Mouse (Mus musculus) hindbrain, embryonic 12.5 days (tissue): ENCODE results near the gene Krtap17-1. TPM values are rescaled to one million over a fixed set of nuclear protein-coding genes. Genes with fewer than 3 reads are reported as not detected.

ENCODE experiments used
- ATAC-seq: fragments of 200-750 bp; cut with Nextera tagmentation; 2 replicates; pipeline ENCODE4 v1.8.0; 2017; ENCODE audit warnings: moderate TSS enrichment; ENCODE audit not compliant: low FRiP score
- H3K27ac ChIP-seq: fragments of 300-500 bp; sonication (generic); 2 replicates; pipeline ENCODE4 v1.5.1; 2016; ENCODE audit warnings: mild to moderate bottlenecking
- H3K27me3 ChIP-seq: fragments of 300-500 bp; sonication (generic); 2 replicates; pipeline ENCODE4 v1.6.1; 2016; ENCODE audit warnings: mild to moderate bottlenecking
- H3K36me3 ChIP-seq: fragments of 300-500 bp; sonication (generic); 2 replicates; pipeline ENCODE4 v1.6.1; 2016; ENCODE audit warnings: mild to moderate bottlenecking
- H3K4me1 ChIP-seq: fragments of 300-500 bp; sonication (generic); 2 replicates; pipeline ENCODE4 v1.6.1; 2016
- H3K4me2 ChIP-seq: fragments of 300-500 bp; sonication (generic); replicated peaks from 2 replicates; pipeline ENCODE4 v1.6.1; 2016; ENCODE audit warnings: mild to moderate bottlenecking
- H3K4me3 ChIP-seq: fragments of 300-500 bp; sonication (generic); 2 replicates; pipeline ENCODE4 v1.5.1; 2016; ENCODE audit warnings: mild to moderate bottlenecking
- H3K9ac ChIP-seq: fragments of 300-500 bp; sonication (generic); 2 replicates; pipeline ENCODE4 v1.6.1; 2016; ENCODE audit warnings: mild to moderate bottlenecking, moderate library complexity
- H3K9me3 ChIP-seq: fragments of 300-500 bp; sonication (generic); replicated peaks from 2 replicates; pipeline ENCODE4 v1.6.1; 2016; ENCODE audit warnings: mild to moderate bottlenecking
- WGBS: fragments of 180-500 bp; shearing (Covaris S2); methylation state at CpG from one replicate; pipeline ENCODE4 v1.1.7; 2016; 5-methylcytosine and 5-hydroxymethylcytosine counted together
- polyA plus RNA-seq: library from polyadenylated mRNA; unstranded; fragments of >200 nt; fragmentation: Nextera tagmentation; extraction: Ambion mirVana; gene quantifications from 2 replicates; pipeline ENCODE4 v1.2.1, GENCODE M21; 2016

Krtap17-1 gene
- not detected in 2 replicates for polyA plus RNA-seq

GRCm38 (mm10) chr11:99993620-99994383 is at the start of gene Krtap17-1:
Gene Krtap17-1, minus strand, starts transcription at chr11:99993994.
- Histone ChIP-seq H3K27ac (no peak within 1 kb of the TSS), H3K9me3 (no peaks in the 10 kb centered on the region), H3K9ac (no peak within 1 kb of the TSS), H3K4me1 (peaks cover 2% of the 10 kb centered on the region; the same call in 1 of the 2 replicates), H3K36me3 (no peaks in the 10 kb centered on the region), H3K27me3 (peaks cover 21% of the 10 kb centered on the region), H3K4me2 (peak within 1 kb of the TSS; percentile 46), H3K4me3 (peak within 1 kb of the TSS; percentile 19)
- WGBS = 31% methylated on average over 25 of the region's 26 CpGs
- no peak for ATAC-seq

DNA sequence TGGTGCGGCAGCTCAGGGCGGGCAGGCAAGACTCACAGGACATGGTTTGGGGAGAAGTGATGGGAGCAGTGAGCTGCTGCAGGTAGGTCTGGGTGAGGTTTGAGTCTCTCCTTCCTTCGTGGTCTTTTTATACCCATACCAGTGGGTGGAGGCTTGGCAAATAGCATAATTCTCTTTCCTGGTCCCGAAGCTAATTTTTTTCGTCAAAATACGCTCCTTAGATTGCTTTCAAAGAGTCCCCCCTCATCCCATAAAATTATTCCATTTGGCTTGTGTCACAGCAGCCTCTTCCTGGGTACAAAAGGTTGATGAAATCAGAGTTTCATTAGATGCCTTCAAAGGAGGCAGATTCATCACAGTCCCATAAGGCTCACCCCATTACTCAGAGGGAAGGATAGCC is 47.7 kb upstream of the Krtap17-1 start, which contains the start of gene Krt34:
Krt34 (minus strand) TSS at position 101 of the 400 bp plus-strand sequence.
- H3K4me1 ChIP-seq = no peaks in the 10 kb centered on the region
- H3K27me3 ChIP-seq = no peaks in the 10 kb centered on the region
- no peaks in the 10 kb centered on the region for H3K9me3 ChIP-seq
- H3K9ac ChIP-seq = no peak within 1 kb of the TSS
- no peak for ATAC-seq
- no peak within 1 kb of the TSS for H3K27ac ChIP-seq
- H3K36me3 ChIP-seq = no peaks in the 10 kb centered on the region
- WGBS = 87% methylated on average over 6 of the region's 6 CpGs
- no peak within 1 kb of the TSS for H3K4me2 ChIP-seq
- no peak within 1 kb of the TSS for H3K4me3 ChIP-seq

DNA sequence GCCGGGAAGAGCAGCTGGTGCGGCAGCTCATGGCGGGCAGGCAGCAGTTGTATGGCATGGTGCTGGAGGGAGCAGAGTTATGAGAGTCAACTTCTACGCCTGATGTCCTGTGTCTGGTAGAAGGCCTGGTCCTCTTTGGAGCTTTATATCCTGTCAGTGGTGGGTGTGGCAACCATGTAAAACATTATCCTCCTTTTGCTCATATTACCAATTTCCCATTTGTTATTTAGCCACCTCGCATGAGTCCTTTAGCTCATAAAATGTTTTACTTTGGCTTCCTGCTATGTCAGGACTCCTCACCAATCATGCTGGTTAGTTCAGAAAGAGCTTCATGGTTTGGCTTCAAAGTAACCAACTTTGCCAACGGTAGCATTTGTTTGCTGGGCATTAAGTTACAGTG is 36.0 kb upstream of the Krtap17-1 start, which contains the start of gene Krt33b:
Krt33b (minus strand) TSS at position 101 of the 400 bp plus-strand sequence.
- Histone ChIP-seq H3K27me3 (no peaks in the 10 kb centered on the region), H3K27ac (no peak within 1 kb of the TSS), H3K4me2 (no peak within 1 kb of the TSS), H3K36me3 (no peaks in the 10 kb centered on the region), H3K4me3 (no peak within 1 kb of the TSS), H3K9ac (no peak within 1 kb of the TSS), H3K4me1 (no peaks in the 10 kb centered on the region; the same call in 1 of the 2 replicates), H3K9me3 (no peaks in the 10 kb centered on the region)
- ATAC-seq = no peak
- WGBS = 91% methylated on average over 6 of the region's 6 CpGs

GRCm38 (mm10) chr11:100021438-100021837 is 27.6 kb upstream of the Krtap17-1 start:
- no peak overlapping the region for H3K27ac ChIP-seq
- no peak overlapping the region for H3K9ac ChIP-seq
- H3K4me1 ChIP-seq = no peaks in the 10 kb centered on the region; the same call in 1 of the 2 replicates
- H3K36me3 ChIP-seq = no peaks in the 10 kb centered on the region
- no peaks in the 10 kb centered on the region for H3K27me3 ChIP-seq
- no peaks in the 10 kb centered on the region for H3K9me3 ChIP-seq
- no peak overlapping the region for H3K4me2 ChIP-seq
- no peak overlapping the region for H3K4me3 ChIP-seq
- ATAC-seq = no peak
- WGBS = 83% methylated on average over 5 of the region's 5 CpGs

GRCm38 (mm10) chr11:100019466-100019865 is 25.7 kb upstream of the Krtap17-1 start:
- no peak for ATAC-seq
- H3K27ac ChIP-seq = no peak overlapping the region
- WGBS = 83% methylated on average over 1 of the region's 1 CpGs

GRCm38 (mm10) chr11:100016112-100016511 is 22.3 kb upstream of the Krtap17-1 start, which contains the start of gene Krt33a:
Gene Krt33a, minus strand, starts transcription at chr11:100016212.
- Histone ChIP-seq H3K27ac (no peak within 1 kb of the TSS), H3K9me3 (no peaks in the 10 kb centered on the region), H3K36me3 (no peaks in the 10 kb centered on the region), H3K4me1 (no peaks in the 10 kb centered on the region), H3K4me2 (no peak within 1 kb of the TSS), H3K27me3 (no peaks in the 10 kb centered on the region), H3K9ac (no peak within 1 kb of the TSS), H3K4me3 (no peak within 1 kb of the TSS)
- 76% methylated on average over 4 of the region's 4 CpGs for WGBS
- ATAC-seq = no peak

More at GRCm38 (mm10) chr11:100019466-100019865, 25.7 kb upstream of the Krtap17-1 start:
- Histone ChIP-seq H3K27me3 (no peaks in the 10 kb centered on the region), H3K36me3 (no peaks in the 10 kb centered on the region), H3K9me3 (no peaks in the 10 kb centered on the region), H3K4me2 (no peak overlapping the region), H3K4me1 (no peaks in the 10 kb centered on the region), H3K4me3 (no peak overlapping the region), H3K9ac (no peak overlapping the region)

- WGBS = 85% methylated on average over 4 of the region's 4 CpGs
- no peak overlapping the region for H3K4me2 ChIP-seq
- H3K36me3 ChIP-seq = no peaks in the 10 kb centered on the region
- H3K27me3 ChIP-seq = no peaks in the 10 kb centered on the region
- H3K9ac ChIP-seq = no peak overlapping the region
- no peaks in the 10 kb centered on the region for H3K4me1 ChIP-seq
- no peak overlapping the region for H3K27ac ChIP-seq
- H3K4me3 ChIP-seq = no peak overlapping the region
- H3K9me3 ChIP-seq = no peaks in the 10 kb centered on the region
- ATAC-seq = no peak
Observed at GRCm38 (mm10) chr11:100013691-100014171, 19.9 kb upstream of the Krtap17-1 start.

DNA sequence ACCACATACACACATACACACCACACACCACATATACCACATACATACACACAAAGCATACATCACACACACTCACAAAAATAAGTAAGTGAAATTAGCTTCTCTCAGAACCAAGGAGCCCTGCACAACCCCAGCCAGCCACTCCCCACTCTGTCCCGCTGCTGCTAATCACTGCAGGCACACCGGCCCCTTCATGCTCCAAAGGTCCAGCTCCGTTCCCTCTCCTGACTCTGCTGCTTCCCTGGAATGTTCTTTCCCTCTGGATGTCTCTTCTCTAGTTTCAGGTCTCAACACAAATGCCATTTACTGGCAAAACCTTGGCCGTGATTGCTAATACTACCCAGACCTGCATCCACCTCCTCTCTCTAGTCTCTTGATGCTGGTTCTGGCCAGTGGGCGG is 16.9 kb upstream of the Krtap17-1 start:
- no peak overlapping the region for H3K4me3 ChIP-seq
- H3K9ac ChIP-seq = no peak overlapping the region
- H3K9me3 ChIP-seq = no peaks in the 10 kb centered on the region
- no peak for ATAC-seq
- H3K4me2 ChIP-seq = no peak overlapping the region
- H3K27me3 ChIP-seq = no peaks in the 10 kb centered on the region
- 81% methylated on average over 5 of the region's 5 CpGs for WGBS
- H3K4me1 ChIP-seq = no peaks in the 10 kb centered on the region
- no peaks in the 10 kb centered on the region for H3K36me3 ChIP-seq
- no peak overlapping the region for H3K27ac ChIP-seq

- Histone ChIP-seq H3K4me2 (no peak overlapping the region), H3K27me3 (no peaks in the 10 kb centered on the region), H3K4me1 (no peaks in the 10 kb centered on the region), H3K9ac (no peak overlapping the region), H3K27ac (no peak overlapping the region), H3K9me3 (no peaks in the 10 kb centered on the region), H3K36me3 (no peaks in the 10 kb centered on the region), H3K4me3 (no peak overlapping the region)
- 89% methylated on average over 5 of the region's 5 CpGs for WGBS
- no peak for ATAC-seq
Observed at GRCm38 (mm10) chr11:100008336-100008735, 14.5 kb upstream of the Krtap17-1 start.

DNA sequence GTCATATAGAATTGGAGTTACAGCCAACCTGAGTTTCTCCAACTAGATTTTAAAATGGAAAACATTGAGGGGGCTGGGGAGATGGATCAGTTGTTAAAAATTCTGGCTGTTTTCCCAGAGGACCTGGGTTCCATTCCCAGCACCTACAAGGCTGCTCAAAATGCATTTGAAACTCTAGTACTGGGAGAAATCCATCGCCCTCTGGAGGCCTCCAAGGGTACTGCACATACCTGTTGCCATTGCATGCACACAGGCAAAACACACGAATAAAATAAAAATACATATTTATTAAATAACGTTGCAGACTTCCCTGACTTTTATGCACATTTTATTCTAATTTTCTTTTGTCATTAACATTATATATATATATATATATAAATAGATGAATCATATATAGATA is 12.8 kb upstream of the Krtap17-1 start:
- H3K4me2 ChIP-seq = no peak overlapping the region
- H3K36me3 ChIP-seq = no peaks in the 10 kb centered on the region
- H3K9ac ChIP-seq = no peak overlapping the region
- 57% methylated on average over 3 of the region's 3 CpGs for WGBS
- H3K4me3 ChIP-seq = no peak overlapping the region
- no peaks in the 10 kb centered on the region for H3K27me3 ChIP-seq
- no peaks in the 10 kb centered on the region for H3K4me1 ChIP-seq
- H3K9me3 ChIP-seq = no peaks in the 10 kb centered on the region
- no peak overlapping the region for H3K27ac ChIP-seq
- no peak for ATAC-seq

GRCm38 (mm10) chr11:100005905-100006304 is 12.1 kb upstream of the Krtap17-1 start:
- no peaks in the 10 kb centered on the region for H3K9me3 ChIP-seq
- WGBS = 84% methylated on average over 8 of the region's 8 CpGs
- no peak overlapping the region for H3K27ac ChIP-seq
- H3K4me1 ChIP-seq = no peaks in the 10 kb centered on the region
- no peaks in the 10 kb centered on the region for H3K27me3 ChIP-seq
- no peak for ATAC-seq
- no peak overlapping the region for H3K9ac ChIP-seq
- H3K36me3 ChIP-seq = no peaks in the 10 kb centered on the region
- H3K4me2 ChIP-seq = no peak overlapping the region
- no peak overlapping the region for H3K4me3 ChIP-seq

DNA sequence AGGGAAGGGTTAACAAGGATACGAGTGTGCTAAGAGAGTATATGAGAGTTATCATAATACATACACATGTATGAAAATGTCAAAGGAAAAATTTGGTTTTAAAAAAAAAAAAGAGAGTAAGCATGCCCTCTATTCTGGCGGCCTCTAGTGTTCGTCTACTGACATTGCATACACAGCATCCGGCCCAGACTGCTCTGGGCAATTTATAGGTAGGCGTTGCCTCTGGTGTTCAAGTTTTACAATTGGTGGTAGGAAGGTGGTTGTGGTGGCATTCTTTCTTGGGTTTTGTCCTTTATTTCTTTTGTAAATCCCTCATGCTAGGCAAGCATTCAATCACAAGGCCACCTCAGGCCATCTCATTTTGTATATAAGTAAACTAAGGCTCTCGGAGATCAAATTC is 11.1 kb upstream of the Krtap17-1 start:
- Histone ChIP-seq H3K4me2 (no peak overlapping the region), H3K9me3 (no peaks in the 10 kb centered on the region), H3K36me3 (no peaks in the 10 kb centered on the region), H3K9ac (no peak overlapping the region), H3K27ac (no peak overlapping the region), H3K27me3 (no peaks in the 10 kb centered on the region), H3K4me3 (no peak overlapping the region), H3K4me1 (no peaks in the 10 kb centered on the region)
- WGBS = 36% methylated on average over 6 of the region's 6 CpGs
- no peak for ATAC-seq

DNA sequence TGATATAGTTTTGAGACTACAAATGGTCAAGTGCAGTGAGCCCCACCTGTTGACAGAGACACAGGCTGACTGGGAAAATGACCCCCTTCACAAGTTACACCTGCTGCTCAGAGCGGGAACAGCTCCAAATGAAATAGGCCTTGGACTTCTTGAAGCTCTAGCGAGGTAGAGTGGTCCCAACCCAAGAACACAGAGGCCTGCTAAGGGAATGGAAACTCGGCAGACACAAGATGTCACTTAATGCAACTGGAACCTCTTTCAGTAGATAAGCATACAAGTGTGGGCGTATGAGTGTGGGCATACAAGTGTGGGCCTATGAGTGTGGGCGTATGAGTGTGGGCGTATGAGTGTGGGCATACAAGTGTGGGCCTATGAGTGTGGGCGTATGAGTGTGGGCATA is 5.3 kb upstream of the Krtap17-1 start:
- no peak for ATAC-seq
- Histone ChIP-seq H3K9ac (no peak overlapping the region), H3K4me3 (no peak overlapping the region), H3K4me1 (no peaks in the 10 kb centered on the region), H3K27me3 (0 out of 2 replicates have a peak, but pooled peaks cover 5% of the 10 kb centered on the region), H3K4me2 (no peak overlapping the region), H3K27ac (no peak overlapping the region), H3K36me3 (no peaks in the 10 kb centered on the region), H3K9me3 (no peaks in the 10 kb centered on the region)
- 91% methylated on average over 7 of the region's 7 CpGs for WGBS
